Mouse (Mus musculus): Measurements from ENCODE around the gene Myl6b.

- TF ChIP-seq CTCF (IDR thresholded peaks at IDR 0.05; ENCODE audit: control insufficient read depth, insufficient read depth, insufficient read length): no peak
- no peak for TF ChIP-seq USF1 (IDR thresholded peaks at IDR 0.05; ENCODE audit: low read depth)
- no peak for TF ChIP-seq FOSL1 (IDR thresholded peaks at IDR 0.05; ENCODE audit: insufficient read depth, low read length, poor library complexity, severe bottlenecking)
- no peak for TF ChIP-seq MYOD1 (IDR thresholded peaks at IDR 0.05; ENCODE audit: control insufficient read depth, insufficient read length, low read depth)
- TF ChIP-seq MYOG (IDR thresholded peaks at IDR 0.05; ENCODE audit: control insufficient read depth, extremely low read depth, insufficient read length): no peak
- TF ChIP-seq CEBPB (IDR thresholded peaks at IDR 0.05; ENCODE audit: low read depth): no peak
- TF ChIP-seq MAX (IDR thresholded peaks at IDR 0.05): no peak
Observed at GRCm38 (mm10) chr10:128503532-128503931, 5.0 kb upstream of the Myl6b start.

Data from C2C12 (cell line).